9 mouse cellular contexts compared by ENCODE assay signal in the genomic region with DNA sequence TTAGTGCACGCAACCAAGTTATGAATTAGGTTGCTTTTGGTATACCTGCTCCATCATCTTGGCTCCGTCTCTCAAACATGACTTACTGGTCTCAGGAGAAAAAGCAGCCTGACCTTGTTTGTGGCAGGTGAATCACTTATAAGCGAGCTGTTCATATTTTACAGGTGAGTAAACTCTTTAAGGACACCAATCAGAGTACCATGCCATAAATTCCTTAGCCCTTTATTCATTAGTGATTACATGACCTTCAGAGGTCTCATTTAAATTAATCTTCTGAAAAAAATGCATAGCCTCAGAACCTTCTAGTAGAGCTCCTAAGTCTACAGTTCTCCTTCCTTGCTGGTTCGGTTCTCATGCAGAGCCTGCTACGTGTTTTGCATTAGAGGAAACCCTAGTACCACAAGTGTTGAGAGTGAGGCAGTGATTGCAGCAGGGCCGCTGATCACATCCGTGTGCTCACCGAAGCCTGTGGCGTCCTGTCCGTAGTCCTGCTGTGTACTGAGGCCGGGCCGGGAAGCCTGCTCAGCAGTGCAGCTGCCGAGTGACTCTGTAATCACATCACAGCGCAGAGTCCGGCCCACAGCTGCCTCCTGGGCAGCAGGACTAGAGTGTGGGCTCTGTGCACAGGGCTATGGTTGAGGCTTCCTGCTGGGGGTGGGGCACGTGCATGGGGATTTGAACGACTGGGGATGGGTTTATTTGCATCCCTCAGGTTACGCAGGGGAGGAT. TPM values are rescaled to one million over a fixed set of nuclear protein-coding genes. Genes with fewer than 3 reads are reported as not detected.
DNase-seq lines count a peak whose midpoint lies in the region; ATAC-seq lines count a peak whose summit lies in the region.
"Had no signal": no experiment of that assay in that cellular context is flagged by ENCODE, and none has a peak within 500 bp of the region (broad histone marks: within the 10 kb centered on the region; RNA-seq: fewer than 3 reads in every experiment).

No protein-coding gene starts in this region.

- peak overlapping the region; percentile 12 for H3K9ac ChIP-seq in heart, embryonic 11.5 days (ENCODE audit: low read depth, low read length)
- no peak overlapping the region for H3K9ac ChIP-seq in limb, embryonic 11.5 days (ENCODE audit: low read length)
- no peak overlapping the region for H3K9ac ChIP-seq in embryonic facial prominence, embryonic 15.5 days

- no peaks in the 10 kb centered on the region for H3K36me3 ChIP-seq in heart, embryonic 11.5 days (ENCODE audit: control insufficient read depth, insufficient read depth, low read length)
- no peaks in the 10 kb centered on the region for H3K36me3 ChIP-seq in limb, embryonic 11.5 days (ENCODE audit: control insufficient read depth, insufficient read depth, low read length)
- no peaks in the 10 kb centered on the region for H3K36me3 ChIP-seq in limb, embryonic 10.5 days
- no peaks in the 10 kb centered on the region for H3K36me3 ChIP-seq in embryonic facial prominence, embryonic 10.5 days (replicated peaks)
- H3K36me3 ChIP-seq in embryonic facial prominence, embryonic 15.5 days, result no peaks in the 10 kb centered on the region

- no peak overlapping the region for H3K4me3 ChIP-seq in heart, embryonic 11.5 days (ENCODE audit: low read depth, low read length)
- H3K4me3 ChIP-seq in limb, embryonic 11.5 days (ENCODE audit: low read depth, low read length), result no peak overlapping the region
- H3K4me3 ChIP-seq in limb, embryonic 10.5 days, result no peak overlapping the region
- H3K4me3 ChIP-seq in embryonic facial prominence, embryonic 10.5 days, result no peak overlapping the region
- H3K4me3 ChIP-seq in embryonic facial prominence, embryonic 15.5 days (replicated peaks), result no peak overlapping the region

- no peak overlapping the region for H3K4me2 ChIP-seq in heart, embryonic 11.5 days
- H3K4me2 ChIP-seq in limb, embryonic 11.5 days (ENCODE audit: low read depth, severe bottlenecking), result peak overlapping the region; percentile 22; the same call in 1 of the 2 replicates
- H3K4me2 ChIP-seq in embryonic facial prominence, embryonic 15.5 days (replicated peaks), result no peak overlapping the region

- H3K27ac ChIP-seq in heart, embryonic 11.5 days (ENCODE audit: low read depth, low read length), result peak overlapping the region; percentile 11; the same call in 1 of the 2 replicates
- H3K27ac ChIP-seq in limb, embryonic 11.5 days (replicated peaks; ENCODE audit: low read depth, low read length), result no peak overlapping the region
- H3K27ac ChIP-seq in limb, embryonic 10.5 days, result no peak overlapping the region; the same call in 1 of the 2 replicates
- H3K27ac ChIP-seq in embryonic facial prominence, embryonic 10.5 days (replicated peaks), result no peak overlapping the region
- no peak overlapping the region for H3K27ac ChIP-seq in embryonic facial prominence, embryonic 15.5 days (replicated peaks)

- peaks cover 27% of the 10 kb centered on the region for H3K4me1 ChIP-seq in heart, embryonic 11.5 days (ENCODE audit: control insufficient read depth, insufficient read depth, low read length)
- H3K4me1 ChIP-seq in limb, embryonic 11.5 days (ENCODE audit: control insufficient read depth, insufficient read depth, low read length), result peaks cover 9% of the 10 kb centered on the region
- peaks cover 27% of the 10 kb centered on the region for H3K4me1 ChIP-seq in limb, embryonic 10.5 days
- peaks cover 39% of the 10 kb centered on the region for H3K4me1 ChIP-seq in embryonic facial prominence, embryonic 10.5 days
- H3K4me1 ChIP-seq in embryonic facial prominence, embryonic 15.5 days, result peaks cover 20% of the 10 kb centered on the region

- DNase-seq in heart, adult 9 months (ENCODE audit: low spot score in 2 of 2), result no peak
- DNase-seq in limb, embryonic 11.5 days (ENCODE audit: low spot score), result no peak
- no peak for DNase-seq in limb, embryonic 10.5 days (ENCODE audit: low spot score)
- DNase-seq in embryonic facial prominence, embryonic 10.5 days (ENCODE audit: low spot score), result peak; percentile 36
- no peak for DNase-seq in cerebellum, adult 11 months

- 43% methylated on average over 18 of the region's 18 CpGs for WGBS in heart, embryonic 11.5 days (ENCODE audit: insufficient replicate concordance)
- WGBS in limb, embryonic 11.5 days, result 45% methylated on average over 18 of the region's 18 CpGs
- WGBS in limb, embryonic 10.5 days, result 51% methylated on average over 18 of the region's 18 CpGs
- WGBS in embryonic facial prominence, embryonic 10.5 days, result 33% methylated on average over 18 of the region's 18 CpGs
- WGBS in embryonic facial prominence, embryonic 15.5 days, result 40% methylated on average over 18 of the region's 18 CpGs

- no peak; the same call in 1 of the 2 replicates for ATAC-seq in heart, embryonic 11.5 days (replicated peaks; ENCODE audit: insufficient number of reproducible peaks, low FRiP score, low TSS enrichment)
- ATAC-seq in limb, embryonic 11.5 days (ENCODE audit: insufficient number of reproducible peaks, low FRiP score, low TSS enrichment, low read depth), result no peak
- peak; percentile 60; the same call in 1 of the 2 replicates for ATAC-seq in embryonic facial prominence, embryonic 15.5 days (ENCODE audit: insufficient number of reproducible peaks, low FRiP score, low TSS enrichment, low read depth)
- no peak for ATAC-seq in erythroid progenitor cell, adult 5-6 weeks (replicated peaks; ENCODE audit: low FRiP score, poor library complexity, severe bottlenecking)

- no peaks in the 10 kb centered on the region for H3K9me3 ChIP-seq in heart, embryonic 11.5 days (replicated peaks; ENCODE audit: control insufficient read depth, low read length)
- H3K9me3 ChIP-seq in limb, embryonic 11.5 days (ENCODE audit: control insufficient read depth, low read length), result no peaks in the 10 kb centered on the region
- H3K9me3 ChIP-seq in limb, embryonic 10.5 days (replicated peaks), result no peaks in the 10 kb centered on the region
- H3K9me3 ChIP-seq in embryonic facial prominence, embryonic 10.5 days, result no peaks in the 10 kb centered on the region
- no peaks in the 10 kb centered on the region for H3K9me3 ChIP-seq in embryonic facial prominence, embryonic 15.5 days (replicated peaks)

- no peaks in the 10 kb centered on the region for H3K27me3 ChIP-seq in heart, embryonic 11.5 days (ENCODE audit: control insufficient read depth, insufficient read depth, low read length)
- no peaks in the 10 kb centered on the region for H3K27me3 ChIP-seq in limb, embryonic 11.5 days (ENCODE audit: control insufficient read depth, insufficient read depth, low read length)
- H3K27me3 ChIP-seq in limb, embryonic 10.5 days (ENCODE audit: low read depth, poor library complexity, severe bottlenecking), result no peaks in the 10 kb centered on the region
- no peaks in the 10 kb centered on the region for H3K27me3 ChIP-seq in embryonic facial prominence, embryonic 10.5 days (replicated peaks; ENCODE audit: low read depth, poor library complexity, severe bottlenecking)
- no peaks in the 10 kb centered on the region for H3K27me3 ChIP-seq in embryonic facial prominence, embryonic 15.5 days
- H3K27me3 ChIP-seq: CH12.LX had no signal

RNA-seq across cellular contexts. Expression of a gene that starts 23.9 kb away (rescaled TPM):
- 10.0 and 12.5 TPM in 2 replicates for polyA plus RNA-seq in heart, embryonic 11.5 days (2014; fragmentation: Nextera tagmentation; extraction: Ambion mirVana)
- 8.0 and 10.3 TPM in 2 replicates for polyA plus RNA-seq in limb, embryonic 11.5 days (2014; fragmentation: Nextera tagmentation; extraction: Ambion mirVana)
- 3.9 and 6.4 TPM in 2 replicates for polyA plus RNA-seq in limb, embryonic 10.5 days (2016; fragmentation: Nextera tagmentation; extraction: Ambion mirVana)
- 3.5 and 3.7 TPM in 2 replicates for polyA plus RNA-seq in embryonic facial prominence, embryonic 10.5 days (2016; fragmentation: Nextera tagmentation; extraction: Ambion mirVana)
- 8.7 and 9.5 TPM in 2 replicates for polyA plus RNA-seq in embryonic facial prominence, embryonic 15.5 days (2015; fragmentation: Nextera tagmentation; extraction: Ambion mirVana)
- 3.4 TPM in 1 of 2 replicates, not detected in the other for total RNA-seq in erythroid progenitor cell, adult 5-6 weeks (2015; ENCODE audit: low replicate concordance)
- total RNA-seq in erythroid progenitor cell, adult 5-6 weeks (2017; ENCODE audit: low replicate concordance), result 1.4 and 2.8 TPM in 2 replicates
